Mouse (Mus musculus) gastrocnemius, postnatal 10 days (tissue): Measurements from ENCODE around the gene Ralgps2. TPM values are rescaled to one million over a fixed set of nuclear protein-coding genes. Genes with fewer than 3 reads are reported as not detected.

ENCODE experiments used
- DNase-seq: peaks from one replicate; pipeline ENCODE4 v3.0.0; 2021; ENCODE audit warnings: mixed read lengths
- total RNA-seq, 2 experiments: library from RNA; stranded (reverse); gene quantifications; 2 replicates each; pipeline ENCODE4 v1.2.3; 2021

The Ralgps2 gene
- total RNA-seq, 2 experiments from 2014 or later: 8.4 to 17.6 TPM

GRCm38 (mm10) chr1:156769163-156769562 lies 170.3 kb downstream of the Ralgps2 start:
- DNase-seq: no peak

DNA sequence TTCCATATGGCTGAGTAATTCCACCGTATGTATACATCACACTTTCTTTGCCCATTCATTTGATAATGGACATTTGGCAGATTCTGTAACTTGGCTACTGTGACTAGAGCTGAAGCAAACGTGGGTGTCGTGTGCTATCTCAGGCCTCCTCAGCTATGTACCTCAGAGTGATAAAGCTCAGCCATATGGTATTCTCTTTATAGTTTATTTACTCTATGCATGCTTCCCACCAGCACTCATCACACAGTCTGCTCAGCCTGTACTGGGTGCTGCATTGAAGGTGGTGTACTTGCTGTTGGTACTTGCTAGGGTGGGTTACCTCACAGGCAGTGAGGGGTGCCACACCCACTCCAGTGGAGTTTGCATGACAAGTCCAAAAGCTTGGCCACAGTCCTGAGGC lies 174.1 kb downstream of the Ralgps2 start:
- no peak for DNase-seq

GRCm38 (mm10) chr1:156764584-156764983 lies 174.8 kb downstream of the Ralgps2 start:
- no peak for DNase-seq

DNA sequence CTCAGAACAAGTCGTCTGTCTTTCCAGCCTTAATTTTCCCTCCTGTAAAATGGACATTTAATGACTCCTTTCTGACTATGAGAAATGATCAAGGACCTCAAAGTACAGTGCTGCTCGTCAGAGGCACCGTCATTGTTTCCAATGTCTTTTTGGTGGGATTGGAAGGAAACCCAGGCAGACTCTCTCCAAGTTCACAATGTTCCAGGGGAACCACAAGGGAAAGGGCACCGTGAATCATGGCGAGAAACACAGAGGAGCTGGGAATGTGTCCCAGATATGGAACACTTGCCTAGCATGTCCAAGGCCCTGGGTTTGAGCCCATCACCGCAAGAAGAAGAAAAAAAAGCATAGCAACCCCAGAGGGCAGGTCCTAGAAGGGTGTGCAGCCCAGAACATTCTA lies 176.1 kb downstream of the Ralgps2 start:
- DNase-seq: no peak

GRCm38 (mm10) chr1:156761430-156761801 lies 178.0 kb downstream of the Ralgps2 start:
- no peak for DNase-seq

DNA sequence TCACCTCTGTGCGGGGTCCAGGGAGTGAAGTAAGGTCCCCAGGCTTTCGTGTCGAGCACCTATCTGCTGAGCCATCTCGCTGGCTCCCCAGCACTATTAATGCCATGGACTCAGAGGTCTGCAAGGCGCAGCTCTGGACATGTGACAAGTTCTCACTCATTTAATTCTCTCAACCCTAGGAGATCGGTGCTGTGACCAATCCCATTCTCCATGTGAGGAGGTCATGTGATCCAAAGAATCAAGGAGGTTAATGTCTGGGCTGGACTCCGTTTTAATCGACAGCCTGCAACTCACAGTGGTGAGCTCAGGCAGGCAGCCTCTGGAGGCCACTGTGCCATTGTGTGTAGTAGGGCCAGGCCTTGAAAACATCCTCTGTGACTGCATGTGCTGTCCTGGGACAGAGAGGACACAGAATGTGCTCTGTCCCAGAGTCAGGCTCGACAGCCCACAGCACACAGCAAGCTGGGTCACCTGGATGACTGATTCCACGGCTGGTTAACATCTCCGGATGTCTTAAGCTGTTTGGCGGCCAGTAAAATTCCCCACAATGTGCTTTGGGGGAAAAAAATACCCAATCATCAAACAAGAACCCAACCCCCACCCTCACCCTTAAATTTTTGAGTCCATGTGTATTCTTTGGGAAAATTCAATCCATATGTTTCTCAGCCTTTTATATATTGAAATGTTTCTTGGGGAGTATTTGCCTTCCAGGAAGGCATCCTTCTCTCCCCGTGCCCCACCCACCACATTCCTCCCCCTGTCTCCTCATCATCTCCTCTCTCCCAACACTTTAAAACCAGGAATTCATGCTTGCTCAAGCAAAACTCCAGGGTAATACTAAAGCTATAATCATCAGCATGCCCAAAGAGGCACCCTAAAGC lies 178.6 kb downstream of the Ralgps2 start:
- no peak for DNase-seq

- no peak for DNase-seq
Measured at GRCm38 (mm10) chr1:156758326-156758725, 181.1 kb downstream of the Ralgps2 start.

GRCm38 (mm10) chr1:156754608-156755413 lies 184.6 kb downstream of the Ralgps2 start:
- peak; percentile 51 for DNase-seq

Other genes with a start within 250 kb of the Ralgps2 start
- 10 to 100 TPM; 29.7 to 31.6 TPM for gene Fam20b, start 220.5 kb downstream of the Ralgps2 start, total RNA-seq
- 10 to 100 TPM; 40.0 to 63.8 TPM for gene Angptl1, start 101.1 kb downstream of the Ralgps2 start, total RNA-seq
- gene Tex35, start 169.1 kb upstream of the Ralgps2 start, total RNA-seq: not detected